Mouse (Mus musculus) kidney, adult 2 months (tissue): ENCODE results near the gene Acsm5.

Experiments used
- CTCF ChIP-seq: fragments of 200-500 bp; conservative IDR thresholded peaks from 2 replicates; pipeline ENCODE4 v1.5.1; 2011; ENCODE audit warnings: low read depth, mild to moderate bottlenecking, control low read depth, low read length, moderate library complexity, mixed read lengths; ENCODE audit not compliant: insufficient read depth, insufficient read length
- POLR2A ChIP-seq: fragments of 200-500 bp; IDR thresholded peaks from one replicate; pipeline ENCODE4 v1.6.1; 2011; ENCODE audit warnings: low read depth, low read length, control low read depth

- TF ChIP-seq CTCF (no peak), POLR2A (no peak)
Measured at GRCm38 (mm10) chr7:119525881-119526281, 6.6 kb downstream of the Acsm5 start.
